Mouse (Mus musculus) limb, embryonic 10.5 days (tissue): ENCODE data around the gene Itga6. TPM values are rescaled to one million over a fixed set of nuclear protein-coding genes. Genes with fewer than 3 reads are reported as not detected.

Experiments used
- DNase-seq: peaks from one replicate; pipeline ENCODE4 v3.0.0-alpha.2; 2017; ENCODE audit warnings: low spot score
- H3K27ac ChIP-seq: fragments of 300-500 bp; sonication (generic); 2 replicates; pipeline ENCODE4 v1.5.1; 2016; ENCODE audit warnings: mild to moderate bottlenecking
- H3K27me3 ChIP-seq: fragments of 300-500 bp; sonication (generic); 2 replicates; pipeline ENCODE4 v1.6.1; 2016; ENCODE audit warnings: low read depth, mild to moderate bottlenecking; ENCODE audit not compliant: poor library complexity, severe bottlenecking
- H3K36me3 ChIP-seq: fragments of 300-500 bp; sonication (generic); 2 replicates; pipeline ENCODE4 v1.6.1; 2016; ENCODE audit warnings: mild to moderate bottlenecking, moderate library complexity
- H3K4me1 ChIP-seq: fragments of 300-500 bp; sonication (generic); 2 replicates; pipeline ENCODE4 v1.6.1; 2016
- H3K4me3 ChIP-seq: fragments of 300-500 bp; sonication (generic); 2 replicates; pipeline ENCODE4 v1.5.1; 2016; ENCODE audit warnings: mild to moderate bottlenecking, moderate library complexity
- H3K9me3 ChIP-seq: fragments of 300-500 bp; sonication (generic); replicated peaks from 2 replicates; pipeline ENCODE4 v1.6.1; 2016; ENCODE audit warnings: mild to moderate bottlenecking
- WGBS: fragments of 180-500 bp; shearing (Covaris S2); methylation state at CpG from one replicate; pipeline ENCODE4 v1.1.7; 2016; 5-methylcytosine and 5-hydroxymethylcytosine counted together
- polyA plus RNA-seq: library from polyadenylated mRNA; unstranded; fragments of >200 nt; fragmentation: Nextera tagmentation; extraction: Ambion mirVana; gene quantifications from 2 replicates; pipeline ENCODE4 v1.2.1, GENCODE M21; 2016

The Itga6 gene
- polyA plus RNA-seq, 1 experiment from 2014 or later: 22.3 TPM

DNA sequence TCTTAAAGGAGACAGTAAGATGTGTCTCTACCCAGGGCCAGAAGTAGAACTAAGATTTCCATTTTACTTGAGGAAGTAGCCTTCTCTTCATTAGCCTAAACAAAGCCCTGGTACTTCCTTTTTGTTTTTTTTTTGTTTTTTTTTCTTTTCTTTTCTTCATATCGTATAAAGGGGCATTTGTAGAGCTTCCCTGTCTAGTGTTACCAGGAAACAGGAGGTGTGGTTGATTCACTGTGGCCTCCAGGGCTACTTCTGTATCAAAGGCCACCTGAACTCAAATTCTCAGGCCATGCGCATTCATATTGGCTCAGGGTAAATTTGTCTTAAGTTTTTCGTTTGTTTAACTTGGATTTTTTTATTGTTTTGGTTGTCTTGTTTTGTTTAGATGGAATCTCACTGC lies 120.5 kb downstream of the Itga6 start:
- Histone ChIP-seq H3K36me3 (no peaks in the 10 kb centered on the region), H3K4me1 (peaks cover 20% of the 10 kb centered on the region), H3K27ac (no peak overlapping the region), H3K27me3 (no peaks in the 10 kb centered on the region), H3K4me3 (no peak overlapping the region), H3K9me3 (no peaks in the 10 kb centered on the region)
- no peak for DNase-seq
- WGBS: 84% methylated on average over 3 of the region's 3 CpGs

DNA sequence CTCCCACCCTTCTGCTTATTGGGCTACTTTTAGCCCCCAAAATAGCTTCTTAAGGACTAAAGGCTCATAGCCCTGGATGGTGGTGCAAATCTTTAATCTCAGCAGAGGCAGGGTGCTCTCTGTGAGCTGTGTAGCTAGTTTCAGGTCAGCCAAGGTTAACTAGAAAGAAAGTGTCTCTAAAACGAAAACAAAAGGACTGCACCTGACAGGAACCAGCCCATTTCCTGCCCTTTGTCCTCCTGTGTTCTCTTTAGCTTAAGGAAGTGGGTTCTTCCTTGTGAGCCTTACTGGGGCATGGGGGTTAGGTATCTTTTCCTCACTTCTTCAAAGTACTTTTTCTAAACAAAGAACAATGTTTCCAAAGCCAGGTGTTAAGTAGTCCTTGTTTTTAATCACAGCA lies 121.1 kb downstream of the Itga6 start:
- Histone ChIP-seq H3K4me1 (peaks cover 20% of the 10 kb centered on the region), H3K9me3 (no peaks in the 10 kb centered on the region), H3K36me3 (no peaks in the 10 kb centered on the region), H3K4me3 (no peak overlapping the region), H3K27me3 (no peaks in the 10 kb centered on the region), H3K27ac (no peak overlapping the region)
- DNase-seq: no peak
- 51% methylated on average over 1 of the region's 1 CpGs for WGBS

DNA sequence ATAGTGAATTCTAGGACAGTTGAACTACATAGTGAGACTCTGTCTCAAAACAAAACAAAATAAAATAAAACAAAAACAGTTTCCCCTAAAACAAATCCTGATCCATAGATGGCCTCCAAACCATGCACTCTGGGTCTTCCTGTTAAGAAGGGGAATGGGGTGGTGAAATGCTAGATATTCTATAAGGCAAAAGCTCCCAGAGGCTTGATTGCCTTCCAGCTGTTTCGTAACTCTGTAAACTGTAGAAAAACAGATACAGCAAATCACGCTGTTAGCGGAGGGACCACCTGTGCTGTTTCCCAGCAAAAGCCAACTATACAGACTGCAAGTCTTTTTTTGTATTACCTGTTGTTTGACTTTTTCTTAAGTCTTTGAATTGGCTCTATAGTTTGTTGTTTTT lies 121.6 kb downstream of the Itga6 start:
- Histone ChIP-seq H3K36me3 (no peaks in the 10 kb centered on the region), H3K4me3 (no peak overlapping the region), H3K27ac (no peak overlapping the region), H3K4me1 (peaks cover 18% of the 10 kb centered on the region), H3K9me3 (no peaks in the 10 kb centered on the region), H3K27me3 (no peaks in the 10 kb centered on the region)
- no peak for DNase-seq
- 87% methylated on average over 3 of the region's 3 CpGs for WGBS

DNA sequence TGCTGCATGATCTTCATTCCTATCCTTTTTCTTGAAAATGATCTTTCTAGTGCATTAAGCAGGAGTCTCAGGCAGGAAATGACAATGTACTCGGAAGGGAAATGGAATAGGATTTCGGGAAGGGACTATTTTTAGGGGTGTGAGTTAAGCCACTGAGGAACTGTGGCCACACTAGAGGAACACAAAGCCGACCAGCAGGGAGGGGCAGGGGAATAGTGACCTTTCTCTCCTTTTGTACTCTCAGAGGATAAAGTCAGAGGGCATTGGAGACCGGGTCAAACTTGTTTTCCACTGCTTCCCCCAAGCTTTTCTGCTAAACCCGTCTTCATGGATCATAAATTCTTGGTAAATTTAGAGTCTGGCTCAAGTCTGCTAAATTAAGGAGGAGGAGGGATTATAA lies 122.1 kb downstream of the Itga6 start:
- 52% methylated on average over 5 of the region's 5 CpGs for WGBS
- no peak overlapping the region for H3K27ac ChIP-seq
- H3K4me3 ChIP-seq: no peak overlapping the region
- H3K27me3 ChIP-seq: no peaks in the 10 kb centered on the region
- H3K36me3 ChIP-seq: no peaks in the 10 kb centered on the region
- H3K4me1 ChIP-seq: peaks cover 21% of the 10 kb centered on the region
- no peaks in the 10 kb centered on the region for H3K9me3 ChIP-seq
- no peak for DNase-seq

DNA sequence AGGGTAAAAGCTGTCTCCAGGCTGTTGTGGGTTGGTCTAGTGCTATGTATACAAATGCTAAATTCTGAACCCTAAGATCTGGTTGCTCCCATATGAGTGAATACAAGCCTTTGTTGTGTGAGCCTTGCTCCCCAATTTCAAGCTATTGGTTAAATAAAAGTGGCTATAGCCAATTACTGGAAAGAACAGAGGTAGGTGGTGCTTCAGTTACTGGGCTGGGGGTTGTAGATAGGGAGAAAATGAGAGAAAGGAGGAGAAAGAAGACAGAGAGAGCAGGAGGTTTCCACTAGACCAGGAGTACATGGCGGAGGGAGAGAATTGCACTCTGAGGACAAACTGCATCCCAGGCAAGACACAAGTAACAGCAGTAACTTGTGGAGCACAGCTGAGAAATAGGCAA lies 122.8 kb downstream of the Itga6 start:
- 94% methylated on average over 1 of the region's 1 CpGs for WGBS
- H3K36me3 ChIP-seq: no peaks in the 10 kb centered on the region

DNA sequence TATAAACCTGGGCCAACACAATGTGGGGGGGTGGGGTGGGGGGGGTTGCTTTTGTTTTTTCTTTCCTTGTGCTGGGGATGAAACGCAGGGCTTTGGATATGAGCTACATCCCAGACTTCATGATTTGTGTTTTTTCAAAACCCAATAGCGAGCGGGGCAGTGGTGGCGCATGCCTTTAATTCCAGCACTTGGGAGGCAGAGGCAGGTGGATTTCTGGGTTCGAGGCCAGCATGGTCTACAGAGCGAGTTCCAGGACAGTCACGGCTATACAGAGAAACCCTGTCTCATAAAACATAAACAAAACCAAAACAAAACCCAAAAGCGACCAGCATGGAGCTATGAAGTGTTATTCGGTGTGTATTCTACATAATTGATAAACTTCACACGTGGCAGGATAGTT lies 126.7 kb downstream of the Itga6 start:
- peaks cover 31% of the 10 kb centered on the region for H3K4me1 ChIP-seq
- no peaks in the 10 kb centered on the region for H3K27me3 ChIP-seq
- no peak for DNase-seq
- H3K27ac ChIP-seq: no peak overlapping the region
- H3K36me3 ChIP-seq: no peaks in the 10 kb centered on the region; the same call in 1 of the 2 replicates
- WGBS: 81% methylated on average over 10 of the region's 10 CpGs
- no peaks in the 10 kb centered on the region for H3K9me3 ChIP-seq
- no peak overlapping the region for H3K4me3 ChIP-seq

More for the DNA sequence above, 122.8 kb downstream of the Itga6 start:
- no peak overlapping the region for H3K4me3 ChIP-seq
- H3K27ac ChIP-seq: no peak overlapping the region
- H3K27me3 ChIP-seq: no peaks in the 10 kb centered on the region
- H3K9me3 ChIP-seq: no peaks in the 10 kb centered on the region
- H3K4me1 ChIP-seq: peaks cover 25% of the 10 kb centered on the region
- no peak for DNase-seq

DNA sequence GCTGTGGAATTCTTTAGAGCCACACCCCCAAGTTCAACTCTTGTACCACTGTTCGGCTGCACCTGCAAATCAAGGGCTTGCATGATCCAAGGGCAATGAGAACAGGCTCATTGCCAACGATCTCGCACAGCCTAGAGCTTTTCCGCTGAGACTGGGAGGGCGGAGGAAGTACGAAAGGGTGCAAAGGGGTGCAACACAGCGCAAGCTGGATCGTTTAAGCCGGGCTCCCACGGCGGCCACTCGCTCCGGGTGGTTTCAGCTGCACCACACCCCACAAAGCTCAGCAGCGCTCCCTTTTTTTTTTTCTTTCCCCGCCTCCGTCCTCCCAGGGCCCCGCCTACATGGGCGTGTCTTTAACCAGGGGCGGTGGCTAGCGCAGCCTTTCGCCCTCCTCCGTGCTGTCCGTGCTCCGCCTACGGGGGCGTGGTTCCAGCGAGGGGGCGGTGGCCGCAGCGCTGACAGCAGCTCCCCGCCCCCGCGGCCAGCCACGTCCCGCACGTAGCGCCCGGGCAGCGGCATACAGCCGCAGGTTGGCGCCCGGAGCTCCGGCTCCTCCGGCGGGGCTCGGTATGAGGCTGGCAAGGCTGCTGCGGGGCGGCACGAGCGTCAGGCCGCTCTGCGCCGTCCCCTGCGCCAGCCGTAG lies 127.5 kb downstream of the Itga6 start, which contains the start of gene Pdk1:
Pdk1 (plus strand) TSS at position 424 of the 643 bp plus-strand sequence.
- DNase-seq: peak; percentile 97
- H3K4me1 ChIP-seq: peaks cover 26% of the 10 kb centered on the region
- H3K27ac ChIP-seq: peak within 1 kb of the TSS; percentile 94
- H3K27me3 ChIP-seq: no peaks in the 10 kb centered on the region
- WGBS: under 1% methylated on average over 55 of the region's 55 CpGs
- H3K9me3 ChIP-seq: no peaks in the 10 kb centered on the region
- H3K36me3 ChIP-seq: peaks cover 2% of the 10 kb centered on the region; the same call in 1 of the 2 replicates
- peak within 1 kb of the TSS; percentile 91 for H3K4me3 ChIP-seq

DNA sequence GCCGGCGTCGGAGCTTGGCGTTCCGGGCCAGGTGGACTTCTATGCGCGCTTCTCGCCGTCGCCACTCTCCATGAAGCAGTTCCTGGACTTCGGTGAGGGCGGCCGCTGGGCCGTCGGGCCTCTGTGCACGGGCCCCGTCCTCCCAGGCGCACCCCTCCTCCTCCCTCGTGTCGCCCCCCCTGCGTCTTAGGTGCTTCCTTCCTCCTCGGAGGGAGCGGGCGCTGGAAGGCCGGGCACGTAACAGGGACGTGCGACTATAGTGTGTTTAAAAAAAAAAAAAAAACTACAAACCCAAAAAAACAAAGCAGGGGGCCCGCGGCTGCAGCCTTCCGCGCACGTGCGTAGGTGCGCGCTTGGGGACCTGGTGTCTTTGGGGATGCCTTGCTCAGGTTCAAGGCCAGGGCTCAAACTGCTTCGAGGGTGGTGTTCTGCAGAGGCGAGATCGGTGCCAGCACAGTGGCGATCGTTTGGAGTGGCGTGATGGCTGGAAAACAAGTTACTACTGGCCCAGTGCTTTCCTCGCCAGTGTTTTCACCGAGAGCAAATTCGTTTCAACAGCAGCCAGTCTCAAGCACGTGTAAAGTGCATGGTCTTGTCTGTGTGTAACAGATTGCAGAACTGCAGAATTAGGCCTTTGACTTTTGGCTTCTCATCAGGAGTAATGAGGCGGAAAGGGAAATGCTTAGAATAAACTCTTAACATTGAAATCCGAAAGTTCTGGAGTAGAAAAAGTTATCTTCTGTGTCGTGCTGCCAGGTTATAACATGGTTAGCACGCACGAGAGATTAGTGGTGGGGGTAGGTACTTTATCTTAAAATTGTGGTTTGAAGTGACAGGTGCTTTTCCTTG lies 128.3 kb downstream of the Itga6 start:
- H3K36me3 ChIP-seq: peaks cover 3% of the 10 kb centered on the region; the same call in 1 of the 2 replicates
- H3K27ac ChIP-seq: peak overlapping the region; percentile 94
- H3K4me1 ChIP-seq: peaks cover 26% of the 10 kb centered on the region
- H3K9me3 ChIP-seq: no peaks in the 10 kb centered on the region
- peak overlapping the region; percentile 91 for H3K4me3 ChIP-seq
- no peaks in the 10 kb centered on the region for H3K27me3 ChIP-seq
- no peak for DNase-seq
- 4% methylated on average over 51 of the region's 51 CpGs for WGBS

DNA sequence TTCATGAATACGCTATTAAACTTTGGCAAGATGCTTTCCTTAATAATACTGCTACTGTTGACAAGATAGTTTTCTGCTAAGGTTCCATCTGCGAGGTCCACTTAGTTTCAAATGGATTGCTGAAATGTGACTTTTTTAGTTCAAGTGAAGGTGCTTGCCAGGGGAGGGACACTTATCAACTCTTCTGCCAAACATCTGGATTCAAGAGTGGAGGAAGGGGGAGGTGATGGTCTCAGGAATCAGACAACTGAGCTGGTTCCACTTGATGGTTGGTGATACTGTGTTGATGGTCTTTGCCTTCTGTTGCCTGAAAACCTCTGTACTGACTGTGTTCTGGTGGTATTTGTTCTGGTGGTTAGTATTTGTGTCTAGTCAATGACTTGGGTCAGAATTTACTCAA lies 129.0 kb downstream of the Itga6 start:
- H3K9me3 ChIP-seq: no peaks in the 10 kb centered on the region
- WGBS: 88% methylated on average over 2 of the region's 2 CpGs
- H3K27ac ChIP-seq: no peak overlapping the region
- peaks cover 3% of the 10 kb centered on the region; the same call in 1 of the 2 replicates for H3K36me3 ChIP-seq
- peaks cover 26% of the 10 kb centered on the region for H3K4me1 ChIP-seq
- peak overlapping the region; percentile 91 for H3K4me3 ChIP-seq
- DNase-seq: no peak
- no peaks in the 10 kb centered on the region for H3K27me3 ChIP-seq

DNA sequence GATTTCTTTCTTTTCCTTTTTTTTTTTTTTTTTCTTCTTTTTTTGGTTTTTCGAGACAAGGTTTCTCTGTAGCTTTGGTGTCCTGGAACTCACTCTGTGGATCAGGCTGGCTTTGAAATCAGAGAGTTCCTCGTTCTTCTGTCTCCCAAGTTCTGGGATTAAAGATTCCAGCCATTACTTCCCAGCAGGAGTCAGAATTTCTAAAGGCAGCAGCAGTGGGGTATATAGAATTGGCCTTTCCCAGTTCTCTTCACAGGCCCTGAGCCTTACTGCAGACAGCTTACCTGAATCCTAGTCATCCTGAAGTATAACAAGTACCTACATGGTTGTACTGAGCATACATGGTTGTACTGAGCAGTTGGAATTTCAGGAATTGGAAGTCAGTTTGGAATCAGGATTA lies 129.4 kb downstream of the Itga6 start:
- 68% methylated on average over 2 of the region's 2 CpGs for WGBS
- no peaks in the 10 kb centered on the region for H3K9me3 ChIP-seq
- DNase-seq: no peak
- no peaks in the 10 kb centered on the region for H3K27me3 ChIP-seq
- peaks cover 26% of the 10 kb centered on the region for H3K4me1 ChIP-seq
- H3K27ac ChIP-seq: no peak overlapping the region
- peaks cover 3% of the 10 kb centered on the region; the same call in 1 of the 2 replicates for H3K36me3 ChIP-seq
- H3K4me3 ChIP-seq: no peak overlapping the region

DNA sequence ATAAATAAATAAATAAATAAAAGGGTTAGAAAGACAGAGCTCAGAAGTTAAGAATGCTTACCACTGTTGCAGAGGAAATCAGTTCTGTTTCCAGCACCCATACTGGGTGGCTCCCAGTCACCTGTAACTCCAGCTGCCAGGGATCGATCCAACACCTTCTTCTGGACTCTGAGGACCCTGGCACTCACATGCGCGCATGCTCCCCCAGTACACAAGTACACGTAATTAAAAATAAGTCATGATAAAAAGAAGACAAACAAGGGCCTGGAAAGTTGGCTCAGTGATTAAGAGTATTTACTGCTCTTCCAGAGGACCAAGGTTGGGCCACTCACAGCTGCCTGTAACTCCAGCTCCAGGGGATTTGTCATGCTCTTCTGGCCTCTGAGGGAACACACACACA lies 132.4 kb downstream of the Itga6 start:
- Histone ChIP-seq H3K4me3 (no peak overlapping the region), H3K9me3 (no peaks in the 10 kb centered on the region), H3K27ac (no peak overlapping the region), H3K27me3 (no peaks in the 10 kb centered on the region), H3K36me3 (peaks cover 30% of the 10 kb centered on the region), H3K4me1 (peaks cover 20% of the 10 kb centered on the region)
- WGBS: 94% methylated on average over 4 of the region's 4 CpGs
- DNase-seq: no peak

DNA sequence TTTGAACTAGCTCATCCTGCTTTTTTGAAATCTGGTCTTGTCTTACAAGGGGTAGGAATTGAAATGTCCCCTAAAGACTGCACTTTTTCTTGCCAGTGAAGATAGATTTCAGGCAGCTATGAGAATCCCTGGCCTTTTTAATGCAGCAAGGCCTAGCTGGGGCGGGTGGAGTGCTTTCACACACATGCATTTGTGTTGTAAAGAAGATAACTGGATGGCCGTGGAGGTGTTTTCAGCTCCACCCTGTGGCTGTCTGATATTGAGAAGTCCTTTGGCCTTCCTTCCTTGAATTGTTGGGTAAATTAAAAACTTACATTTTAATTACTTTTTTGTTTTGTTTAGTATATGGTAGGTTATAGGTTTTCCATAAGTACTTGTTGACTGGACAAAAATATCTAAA lies 133.0 kb downstream of the Itga6 start:
- H3K36me3 ChIP-seq: peaks cover 35% of the 10 kb centered on the region
- H3K4me1 ChIP-seq: peaks cover 14% of the 10 kb centered on the region
- H3K27me3 ChIP-seq: no peaks in the 10 kb centered on the region
- no peak overlapping the region for H3K27ac ChIP-seq
- no peak for DNase-seq
- WGBS: 83% methylated on average over 2 of the region's 2 CpGs
- H3K9me3 ChIP-seq: no peaks in the 10 kb centered on the region
- no peak overlapping the region for H3K4me3 ChIP-seq

DNA sequence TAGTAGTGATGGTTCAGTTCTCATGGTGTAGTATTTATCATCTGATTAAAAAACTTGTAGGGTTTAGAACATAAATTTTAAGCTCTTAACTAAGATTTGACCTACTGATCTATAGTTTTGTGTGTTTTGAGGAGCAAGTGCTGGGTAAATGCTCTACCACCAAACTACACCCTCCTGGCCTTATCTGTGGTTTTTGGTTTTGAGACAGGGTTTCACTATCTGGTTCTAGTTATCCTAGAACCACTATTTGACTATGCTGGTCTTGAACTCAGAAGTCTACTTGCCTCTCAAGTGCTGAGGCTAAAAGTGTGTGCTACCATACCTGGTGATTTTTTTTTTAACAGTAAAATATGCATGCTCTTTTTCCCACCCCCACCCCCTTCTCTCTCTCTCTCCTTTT lies 133.5 kb downstream of the Itga6 start:
- no peaks in the 10 kb centered on the region for H3K9me3 ChIP-seq
- peaks cover 40% of the 10 kb centered on the region for H3K36me3 ChIP-seq
- DNase-seq: no peak
- no peaks in the 10 kb centered on the region for H3K27me3 ChIP-seq
- H3K4me3 ChIP-seq: no peak overlapping the region
- peaks cover 9% of the 10 kb centered on the region for H3K4me1 ChIP-seq
- no peak overlapping the region for H3K27ac ChIP-seq
